ENCODE assay signal across 10 mouse cellular contexts in the genomic region with DNA sequence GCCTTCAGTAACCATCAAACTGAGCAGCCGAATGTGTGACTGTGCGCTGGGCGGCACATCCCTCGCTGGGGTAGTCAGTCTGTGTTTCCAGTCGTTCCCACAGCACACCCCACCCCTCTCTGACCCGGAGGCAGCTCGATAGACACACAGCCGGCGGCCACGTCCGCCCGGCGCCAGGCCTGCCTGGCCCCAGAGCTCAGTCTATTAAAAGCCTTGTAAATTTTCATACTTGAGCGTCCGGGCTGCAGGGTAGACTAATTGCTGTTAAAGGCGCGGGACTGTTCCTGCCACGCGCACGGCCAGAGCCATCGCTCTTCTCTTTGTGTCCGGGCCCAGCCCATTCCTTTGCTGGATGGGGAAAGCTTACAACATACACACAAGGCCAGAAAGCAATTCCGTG.
DNase-seq lines count a peak whose midpoint lies in the region; ATAC-seq lines count a peak whose summit lies in the region.
"Had no signal": no experiment of that assay in that cellular context is flagged by ENCODE, and none has a peak within 500 bp of the region (broad histone marks: within the 10 kb centered on the region; RNA-seq: fewer than 3 reads in every experiment).

No protein-coding gene starts in this region.

- H3K4me2 ChIP-seq in neural tube, embryonic 11.5 days (ENCODE audit: low read depth) = no peak overlapping the region
- H3K4me2 ChIP-seq in hindbrain, embryonic 11.5 days (replicated peaks; ENCODE audit: low read depth, low read length) = no peak overlapping the region
- no peak overlapping the region for H3K4me2 ChIP-seq in limb, embryonic 11.5 days (ENCODE audit: low read depth, severe bottlenecking)
- H3K4me2 ChIP-seq in neural tube, embryonic 15.5 days = no peak overlapping the region
- H3K4me2 ChIP-seq: embryonic facial prominence, embryonic 12.5 days; liver, embryonic 15.5 days had no signal

- peak overlapping the region; percentile 56; the same call in 1 of the 2 replicates for H3K27ac ChIP-seq in neural tube, embryonic 11.5 days (ENCODE audit: low read depth, low read length)
- H3K27ac ChIP-seq in hindbrain, embryonic 11.5 days (ENCODE audit: low read depth, low read length) = peak overlapping the region; percentile 62; the same call in 1 of the 2 replicates
- H3K27ac ChIP-seq in limb, embryonic 11.5 days (replicated peaks; ENCODE audit: low read depth, low read length) = peak overlapping the region; percentile 39; the same call in 1 of the 2 replicates
- peak overlapping the region; percentile 56; the same call in 1 of the 2 replicates for H3K27ac ChIP-seq in neural tube, embryonic 15.5 days (replicated peaks)
- H3K27ac ChIP-seq: embryonic facial prominence, embryonic 12.5 days; liver, embryonic 15.5 days had no signal

- DNase-seq in neural tube, embryonic 11.5 days (ENCODE audit: low spot score) = peak; percentile 65
- DNase-seq in neural tube, embryonic 10.5 days (ENCODE audit: extremely low spot score, low spot score) = no peak
- DNase-seq in hindbrain, embryonic 11.5 days (ENCODE audit: low spot score) = peak; percentile 50
- DNase-seq in limb, embryonic 11.5 days (ENCODE audit: low spot score) = peak; percentile 72
- DNase-seq in right cerebral cortex, postnatal 14 days = no peak
- no peak for DNase-seq in cerebellum, postnatal 25 days
- DNase-seq in right cerebral cortex, postnatal 36 days (ENCODE audit: low spot score in 2 of 2) = no peak

- H3K4me3 ChIP-seq in neural tube, embryonic 11.5 days (ENCODE audit: low read depth, low read length) = no peak overlapping the region
- H3K4me3 ChIP-seq in hindbrain, embryonic 11.5 days (ENCODE audit: low read depth, low read length) = no peak overlapping the region
- no peak overlapping the region for H3K4me3 ChIP-seq in limb, embryonic 11.5 days (ENCODE audit: low read depth, low read length)
- no peak overlapping the region for H3K4me3 ChIP-seq in neural tube, embryonic 15.5 days (replicated peaks)
- H3K4me3 ChIP-seq: embryonic facial prominence, embryonic 12.5 days; liver, embryonic 15.5 days had no signal

- H3K9ac ChIP-seq in neural tube, embryonic 11.5 days (ENCODE audit: low read length) = peak overlapping the region; percentile 22; the same call in 1 of the 2 replicates
- H3K9ac ChIP-seq in hindbrain, embryonic 11.5 days (ENCODE audit: low read depth, low read length) = no peak overlapping the region
- H3K9ac ChIP-seq in limb, embryonic 11.5 days (ENCODE audit: low read length) = 0 out of 2 replicates have a peak overlapping the region, but pooled peaks have one; percentile 7
- H3K9ac ChIP-seq in neural tube, embryonic 15.5 days (replicated peaks) = no peak overlapping the region
- H3K9ac ChIP-seq: embryonic facial prominence, embryonic 12.5 days; liver, embryonic 15.5 days had no signal

- no peaks in the 10 kb centered on the region for H3K27me3 ChIP-seq in neural tube, embryonic 11.5 days (ENCODE audit: control insufficient read depth, insufficient read depth, low read length)
- H3K27me3 ChIP-seq in hindbrain, embryonic 11.5 days (ENCODE audit: control insufficient read depth, insufficient read depth, low read length) = no peaks in the 10 kb centered on the region; the same call in 1 of the 2 replicates
- H3K27me3 ChIP-seq in limb, embryonic 11.5 days (ENCODE audit: control insufficient read depth, insufficient read depth, low read length) = no peaks in the 10 kb centered on the region
- peaks cover 6% of the 10 kb centered on the region; the same call in 1 of the 2 replicates for H3K27me3 ChIP-seq in neural tube, embryonic 15.5 days (replicated peaks)
- H3K27me3 ChIP-seq: embryonic facial prominence, embryonic 12.5 days; liver, embryonic 15.5 days had no signal

- H3K36me3 ChIP-seq in neural tube, embryonic 11.5 days (ENCODE audit: control insufficient read depth, insufficient read depth, low read length) = no peaks in the 10 kb centered on the region; the same call in 1 of the 2 replicates
- no peaks in the 10 kb centered on the region for H3K36me3 ChIP-seq in hindbrain, embryonic 11.5 days (ENCODE audit: control insufficient read depth, insufficient read depth, low read length)
- H3K36me3 ChIP-seq in limb, embryonic 11.5 days (ENCODE audit: control insufficient read depth, insufficient read depth, low read length) = no peaks in the 10 kb centered on the region
- no peaks in the 10 kb centered on the region for H3K36me3 ChIP-seq in neural tube, embryonic 15.5 days
- H3K36me3 ChIP-seq: embryonic facial prominence, embryonic 12.5 days; liver, embryonic 15.5 days had no signal

- ATAC-seq in neural tube, embryonic 11.5 days (ENCODE audit: insufficient read depth, low FRiP score, low TSS enrichment) = peak; percentile 38; the same call in 1 of the 2 replicates
- peak; percentile 38; the same call in 1 of the 2 replicates for ATAC-seq in hindbrain, embryonic 11.5 days (ENCODE audit: low FRiP score)
- no peak for ATAC-seq in limb, embryonic 11.5 days (ENCODE audit: insufficient number of reproducible peaks, low FRiP score, low TSS enrichment, low read depth)
- no peak; the same call in 1 of the 2 replicates for ATAC-seq in neural tube, embryonic 15.5 days (ENCODE audit: low FRiP score)

- 40% methylated on average over 23 of the region's 23 CpGs for WGBS in neural tube, embryonic 11.5 days
- 38% methylated on average over 23 of the region's 23 CpGs for WGBS in hindbrain, embryonic 11.5 days
- WGBS in limb, embryonic 11.5 days = 17% methylated on average over 23 of the region's 23 CpGs
- WGBS in neural tube, embryonic 15.5 days = 24% methylated on average over 23 of the region's 23 CpGs

- no peaks in the 10 kb centered on the region for H3K9me3 ChIP-seq in neural tube, embryonic 11.5 days (ENCODE audit: control insufficient read depth, low read length)
- H3K9me3 ChIP-seq in hindbrain, embryonic 11.5 days (ENCODE audit: control insufficient read depth, low read length) = no peaks in the 10 kb centered on the region
- no peaks in the 10 kb centered on the region for H3K9me3 ChIP-seq in limb, embryonic 11.5 days (ENCODE audit: control insufficient read depth, low read length)
- H3K9me3 ChIP-seq in neural tube, embryonic 15.5 days (replicated peaks) = no peaks in the 10 kb centered on the region
- H3K9me3 ChIP-seq: embryonic facial prominence, embryonic 12.5 days; liver, embryonic 15.5 days had no signal

- peaks cover 9% of the 10 kb centered on the region; the same call in 1 of the 2 replicates for H3K4me1 ChIP-seq in neural tube, embryonic 11.5 days (ENCODE audit: control insufficient read depth, insufficient read depth, low read length)
- H3K4me1 ChIP-seq in hindbrain, embryonic 11.5 days (replicated peaks; ENCODE audit: control insufficient read depth, insufficient read depth, low read length) = no peaks in the 10 kb centered on the region
- H3K4me1 ChIP-seq in limb, embryonic 11.5 days (ENCODE audit: control insufficient read depth, insufficient read depth, low read length) = peaks cover 3% of the 10 kb centered on the region; the same call in 1 of the 2 replicates
- peaks cover 14% of the 10 kb centered on the region; the same call in 1 of the 2 replicates for H3K4me1 ChIP-seq in neural tube, embryonic 15.5 days
- H3K4me1 ChIP-seq: embryonic facial prominence, embryonic 12.5 days; liver, embryonic 15.5 days had no signal

Comparison
In these comparisons a context has a peak if more than half of its experiments do, and no peak if none do; other contexts are left out.
1. ATAC-seq: peak in neural tube, embryonic 11.5 days (single experiment) and hindbrain, embryonic 11.5 days (single experiment); none in limb, embryonic 11.5 days (single experiment) and neural tube, embryonic 15.5 days (single experiment).
2. DNase-seq: peak in neural tube, embryonic 11.5 days (single experiment), hindbrain, embryonic 11.5 days (single experiment) and limb, embryonic 11.5 days (single experiment); none in neural tube, embryonic 10.5 days (single experiment), right cerebral cortex, postnatal 14 days (single experiment), cerebellum, postnatal 25 days (0 of 2) and right cerebral cortex, postnatal 36 days (0 of 2).
3. H3K9ac ChIP-seq: peak in neural tube, embryonic 11.5 days (single experiment) and limb, embryonic 11.5 days (single experiment); none in hindbrain, embryonic 11.5 days (single experiment) and neural tube, embryonic 15.5 days (single experiment).
4. Peak in every context shown above with its lines, with median percentiles within 50 percentile points of each other: H3K27ac ChIP-seq.